Mouse (Mus musculus) kidney, adult 9 months (tissue): Measurements from ENCODE around the gene Idh3g.

Source experiments
- DNase-seq: peaks from one replicate; pipeline ENCODE4 v3.0.0; 2022

The Idh3g gene

GRCm38 (mm10) chrX:73786364-73787224 lies at the start of gene Idh3g, which contains the start of gene Ssr4:
Gene Idh3g, minus strand, starts transcription at chrX:73786897.
Gene Ssr4, plus strand, starts transcription at chrX:73787028.
- peak; percentile 96 for DNase-seq

DNA sequence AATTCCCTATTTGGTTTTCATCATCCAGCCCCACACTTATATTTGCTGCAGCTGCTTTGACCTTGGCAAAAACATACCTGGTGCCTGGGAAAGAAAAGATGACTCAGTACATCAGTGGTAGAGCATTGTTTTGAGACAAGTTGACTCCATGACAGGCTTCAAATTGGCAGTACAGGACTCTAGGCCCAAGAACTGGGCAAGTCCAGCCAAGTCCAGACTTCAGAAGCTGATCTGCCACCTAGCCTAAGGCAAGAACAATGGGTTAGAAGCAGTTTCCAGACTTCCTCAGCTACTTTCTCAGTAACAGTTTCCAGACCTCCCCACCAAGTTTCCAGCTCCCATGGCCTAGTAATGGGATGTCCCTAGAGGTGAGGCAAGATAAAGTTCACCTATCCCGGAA lies 49.0 kb upstream of the Idh3g start:
- DNase-seq = no peak

GRCm38 (mm10) chrX:73824185-73825151 lies 37.8 kb upstream of the Idh3g start, which contains the start of gene Pdzd4:
Gene Pdzd4, minus strand, starts transcription at chrX:73824969.
- DNase-seq = peak; percentile 15

GRCm38 (mm10) chrX:73823747-73824146 lies 37.0 kb upstream of the Idh3g start:
- no peak for DNase-seq

DNA sequence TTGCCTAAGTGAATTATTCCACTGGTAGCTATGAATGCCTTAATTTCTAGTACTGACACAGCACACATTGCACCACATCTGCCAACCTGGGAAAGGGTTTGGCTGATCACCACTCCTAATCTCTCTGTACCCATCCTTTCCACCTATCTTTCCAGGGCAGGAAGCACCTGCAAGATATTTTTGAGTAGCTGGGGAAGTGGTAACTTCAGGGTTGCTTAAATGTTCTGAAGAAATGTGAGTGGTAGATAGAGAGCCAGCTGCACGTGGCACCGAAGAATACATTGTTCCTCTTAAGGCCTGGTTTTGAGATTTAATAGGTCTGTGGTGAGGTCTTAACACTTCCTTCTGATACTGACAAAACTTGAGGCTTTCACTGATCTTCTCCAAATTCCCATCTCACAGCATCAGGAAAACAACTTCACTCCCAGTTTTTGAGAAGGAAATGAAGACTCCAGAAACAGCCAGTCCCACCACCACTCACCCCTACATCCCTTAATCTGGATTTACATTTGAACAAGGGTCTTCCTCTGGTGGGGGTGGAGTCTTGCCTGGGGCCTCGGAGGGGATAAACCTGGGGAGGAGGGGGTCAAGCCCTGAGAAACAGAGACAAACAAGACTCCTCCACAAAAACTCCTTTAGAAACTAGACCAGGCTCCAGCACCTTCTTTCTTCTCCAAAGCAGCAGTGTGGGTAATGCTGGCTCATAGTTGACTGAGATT lies 30.1 kb upstream of the Idh3g start:
- no peak for DNase-seq

GRCm38 (mm10) chrX:73815072-73815471 lies 28.4 kb upstream of the Idh3g start:
- no peak for DNase-seq

DNA sequence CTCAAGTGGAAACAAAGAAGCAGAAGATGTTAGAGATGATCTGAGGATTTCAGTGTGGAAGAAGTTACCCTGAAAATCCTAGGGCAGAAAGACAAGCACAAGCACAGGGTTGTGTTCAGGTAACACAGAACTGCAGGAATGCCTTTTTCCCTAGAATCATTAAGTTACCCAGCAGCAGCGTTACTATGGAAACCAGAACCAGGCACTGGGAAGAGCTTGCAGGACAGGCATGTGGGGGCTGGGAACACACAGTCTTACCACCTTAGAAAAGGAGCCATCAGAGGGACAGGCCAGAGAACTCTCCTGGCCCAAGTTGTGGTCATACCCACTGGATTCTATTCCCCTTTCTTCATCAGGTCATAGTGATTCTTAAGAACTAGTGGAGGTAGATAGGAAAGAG lies 19.1 kb upstream of the Idh3g start:
- DNase-seq = no peak

DNA sequence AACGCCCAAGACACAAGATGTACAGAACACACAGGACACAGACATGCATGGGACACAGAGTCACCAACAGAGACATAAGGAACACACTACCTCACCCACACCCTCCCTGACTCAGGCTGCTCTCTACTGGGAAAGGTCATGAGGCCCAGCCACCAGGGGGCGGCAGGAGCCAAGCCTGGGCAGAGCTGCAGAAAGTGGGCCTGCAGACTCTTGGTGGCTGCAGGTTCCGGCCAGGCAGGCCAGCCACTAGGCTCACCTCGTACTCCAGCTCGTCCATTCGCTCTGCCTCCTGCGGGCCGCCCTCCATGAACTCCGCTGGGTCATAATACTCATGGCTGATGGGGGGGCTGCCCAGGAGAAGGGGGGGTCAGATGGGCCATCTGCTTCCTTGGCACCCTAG lies 11.8 kb upstream of the Idh3g start:
- peak; percentile 74 for DNase-seq

DNA sequence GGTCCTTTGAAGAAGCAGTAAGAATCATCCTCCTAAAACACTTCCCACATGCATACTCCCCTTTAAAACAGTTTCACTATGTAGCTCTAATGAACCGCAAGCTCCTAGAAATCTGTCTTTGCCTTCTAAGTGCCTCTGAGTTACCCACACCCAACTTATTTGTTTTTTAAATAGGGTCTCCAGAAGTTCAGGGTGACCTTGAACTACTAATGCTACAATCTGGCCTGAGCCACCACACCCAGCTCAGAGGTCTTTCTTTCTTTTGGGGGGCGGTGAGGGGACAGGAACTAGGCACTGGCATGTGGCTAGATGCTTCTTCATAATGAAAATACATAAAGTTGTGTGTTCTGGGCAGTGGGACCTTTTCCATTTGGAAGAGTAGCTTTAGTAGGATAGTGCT lies 10.8 kb upstream of the Idh3g start:
- no peak for DNase-seq

DNA sequence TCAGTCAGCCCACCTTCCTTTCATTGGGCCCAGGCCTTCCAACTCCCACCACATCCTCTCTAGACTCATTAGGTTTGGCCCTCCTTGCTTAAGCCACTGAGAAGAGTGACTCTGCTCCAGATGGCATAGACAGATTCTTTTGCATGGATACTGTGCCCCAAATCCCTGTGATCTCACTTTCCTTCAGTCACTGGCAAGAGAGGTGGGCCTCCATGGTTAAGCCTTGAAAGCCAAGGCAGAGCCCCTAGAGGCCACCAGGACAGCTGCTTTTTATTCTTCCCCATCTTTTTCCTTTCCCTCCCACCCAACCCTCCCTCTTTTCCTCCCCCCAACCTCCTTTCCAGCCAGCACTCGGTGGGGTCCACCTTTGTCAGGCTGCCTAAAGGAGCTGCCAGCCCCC lies 6.8 kb upstream of the Idh3g start:
- no peak for DNase-seq

DNA sequence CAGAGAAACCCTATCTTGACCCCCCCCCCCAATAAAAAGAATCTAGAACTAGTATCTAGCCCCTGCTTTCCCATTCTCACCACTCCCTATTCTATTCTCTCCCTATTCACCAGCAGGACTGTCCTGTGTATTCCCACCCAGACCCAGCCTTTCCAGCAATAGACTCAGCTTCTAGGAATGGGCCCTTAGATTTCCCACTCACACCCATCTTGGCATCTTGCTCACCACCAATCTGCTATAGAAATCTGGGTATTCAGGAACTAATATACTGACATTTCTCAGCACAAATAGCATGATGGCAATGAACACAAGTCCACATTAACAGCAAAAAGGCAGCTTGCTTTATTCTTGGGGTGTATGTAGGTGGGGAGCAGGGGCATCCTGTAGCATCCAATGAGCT lies 6.3 kb upstream of the Idh3g start:
- no peak for DNase-seq

DNA sequence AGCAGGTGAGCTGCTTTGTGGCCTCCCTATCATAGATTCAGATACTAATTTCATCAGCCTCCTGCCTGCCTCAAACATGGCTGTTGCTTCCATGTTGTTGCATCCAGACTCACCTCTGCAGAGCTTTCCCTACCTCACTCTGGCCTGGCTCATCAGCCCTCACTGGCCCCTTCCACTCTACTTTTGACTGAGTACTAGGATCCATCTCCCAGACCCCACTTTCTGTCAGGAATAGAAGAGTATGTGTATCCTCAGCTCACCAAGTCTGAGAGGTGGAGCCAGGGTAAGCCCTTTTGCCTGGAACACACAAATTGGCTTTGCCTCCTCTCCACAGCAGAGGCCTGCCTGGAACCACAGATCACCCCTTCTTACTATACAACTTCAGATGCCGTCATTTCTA lies 1.8 kb upstream of the Idh3g start:
- no peak for DNase-seq

GRCm38 (mm10) chrX:73787225-73787558 lies 495 bp upstream of the Idh3g start:
- DNase-seq = no peak

DNA sequence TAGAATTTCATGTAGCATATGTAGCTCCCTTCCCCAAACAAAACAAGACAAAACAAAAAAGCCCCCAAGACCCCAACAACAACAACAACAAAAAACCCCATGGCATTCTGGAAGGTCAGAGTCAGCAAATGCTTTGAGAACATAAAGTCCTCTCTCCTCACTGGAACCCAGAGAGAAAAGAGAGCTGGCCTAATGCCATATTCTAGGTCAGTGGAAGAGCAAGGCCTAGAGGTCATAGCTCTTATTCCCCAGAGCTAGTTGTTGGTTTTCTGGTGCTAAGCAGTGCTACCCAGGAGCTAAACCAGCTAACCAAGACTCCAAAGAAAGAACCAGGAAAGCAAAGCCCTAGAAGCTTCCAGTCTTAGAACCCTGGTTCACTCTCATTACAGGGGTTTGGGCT lies 1.0 kb downstream of the Idh3g start:
- DNase-seq = peak; percentile 55

DNA sequence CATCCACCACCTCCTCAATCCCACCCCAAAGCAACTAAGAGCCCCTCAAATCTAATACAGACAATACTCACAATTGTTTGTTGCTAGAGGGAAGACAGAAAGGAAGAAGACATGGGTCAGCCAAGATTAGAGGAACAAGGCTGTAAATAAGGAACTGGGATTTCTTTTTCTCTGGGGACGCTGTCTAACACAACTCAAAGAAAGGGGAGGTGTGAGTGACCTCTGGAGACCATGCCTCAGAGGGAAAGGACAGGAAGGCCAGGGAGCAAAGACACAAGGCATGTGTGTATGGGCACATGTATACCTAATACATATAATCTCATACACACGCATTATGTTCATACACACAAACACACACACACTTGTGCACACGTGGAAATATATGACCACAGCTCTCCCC lies 4.5 kb downstream of the Idh3g start:
- no peak for DNase-seq

GRCm38 (mm10) chrX:73774802-73775483 lies 11.8 kb downstream of the Idh3g start:
- no peak for DNase-seq

- no peak for DNase-seq
Observed at GRCm38 (mm10) chrX:73774168-73774760, 12.4 kb downstream of the Idh3g start, which contains the start of gene Srpk3. Gene Srpk3, plus strand, starts transcription at chrX:73774405.

- DNase-seq = no peak
Observed at GRCm38 (mm10) chrX:73767267-73767666, 19.4 kb downstream of the Idh3g start.

GRCm38 (mm10) chrX:73765311-73765710 lies 21.4 kb downstream of the Idh3g start:
- peak; percentile 59 for DNase-seq

- DNase-seq = no peak
Observed at GRCm38 (mm10) chrX:73758611-73759290, 27.9 kb downstream of the Idh3g start.
